Mouse (Mus musculus) CH12.LX (cell line): Measurements from ENCODE around the gene D630023F18Rik.

Experiments
- CHD1 ChIP-seq: IDR thresholded peaks from 2 replicates; pipeline ENCODE4 v1.6.1; 2012; ENCODE audit warnings: low read depth, low read length, improper control_type of control experiment, inconsistent platforms
- CTCF ChIP-seq, 2 experiments: IDR thresholded peaks in 1 of 2; conservative IDR thresholded peaks in 1 of 2; 2 replicates each; pipeline ENCODE4 v1.5.1; 2011 to 2012; ENCODE audit warnings: low read depth in 2 of 2, low read length in 2 of 2, improper control_type of control experiment in 1 of 2, inconsistent platforms in 1 of 2, mild to moderate bottlenecking in 1 of 2, moderate library complexity in 1 of 2
- ELF1 ChIP-seq: IDR thresholded peaks from 2 replicates; pipeline ENCODE4 v1.6.1; 2014; ENCODE audit warnings: low read depth, mild to moderate bottlenecking, inconsistent platforms, low read length, improper control_type of control experiment
- EP300 ChIP-seq: IDR thresholded peaks from 2 replicates; pipeline ENCODE4 v1.6.1; 2011; ENCODE audit warnings: low read length, improper control_type of control experiment
- GABPA ChIP-seq: IDR thresholded peaks from 2 replicates; pipeline ENCODE4 v1.6.1; 2012; ENCODE audit warnings: low read depth, low read length, improper control_type of control experiment, inconsistent platforms; ENCODE audit not compliant: insufficient replicate concordance
- MAFK ChIP-seq: IDR thresholded peaks from 2 replicates; pipeline ENCODE4 v1.6.1; 2011; ENCODE audit warnings: low read length, improper control_type of control experiment; ENCODE audit not compliant: insufficient replicate concordance
- MEF2A ChIP-seq: IDR thresholded peaks from 2 replicates; pipeline ENCODE4 v1.6.1; 2014; ENCODE audit warnings: low read depth, mild to moderate bottlenecking, inconsistent platforms, low read length, improper control_type of control experiment, borderline replicate concordance
- POLR2A ChIP-seq: IDR thresholded peaks from 2 replicates; pipeline ENCODE4 v1.6.1; 2011; ENCODE audit warnings: low read depth, mild to moderate bottlenecking, improper control_type of control experiment, low read length
- TBP ChIP-seq: conservative IDR thresholded peaks from 2 replicates; pipeline ENCODE4 v1.6.1; 2011; ENCODE audit warnings: low read depth, low read length, improper control_type of control experiment
- ZC3H11A ChIP-seq: IDR thresholded peaks from 2 replicates; pipeline ENCODE4 v1.6.1; 2012; ENCODE audit warnings: low read depth, mild to moderate bottlenecking, inconsistent platforms, low read length, improper control_type of control experiment
- ZNF384 ChIP-seq: IDR thresholded peaks from 2 replicates; pipeline ENCODE4 v1.6.1; 2012; ENCODE audit warnings: low read depth, low read length, improper control_type of control experiment, inconsistent platforms

- no peak for TF ChIP-seq MEF2A
- TF ChIP-seq ZC3H11A, result no peak
- TF ChIP-seq POLR2A, result no peak
- no peak for TF ChIP-seq EP300
- no peak for TF ChIP-seq ELF1
- TF ChIP-seq GABPA, result no peak
- no peak for TF ChIP-seq ZNF384
- no peak for TF ChIP-seq CTCF (conservative IDR thresholded peaks at IDR 0.05 in 1 of 2, IDR thresholded peaks at IDR 0.05 in 1 of 2; ENCODE audit: low read depth in 2 of 2, low read length in 2 of 2)
- no peak for TF ChIP-seq CHD1
- no peak for TF ChIP-seq TBP
- no peak for TF ChIP-seq MAFK
Observed at GRCm38 (mm10) chr1:65144783-65145182, 21.8 kb upstream of the D630023F18Rik start.
